Mouse (Mus musculus) ES-E14 (cell line): ENCODE measurements around the gene Mcm9. TPM values are rescaled to one million over a fixed set of nuclear protein-coding genes. Genes with fewer than 3 reads are reported as not detected.

Experiments used
- DNase-seq: peaks from one replicate; pipeline ENCODE4 v3.0.0-alpha.2; 2013; ENCODE audit warnings: low read depth, low spot score
- H3K27ac ChIP-seq: 2 replicates; pipeline ENCODE4 v1.5.1; 2012; ENCODE audit warnings: low read depth, mild to moderate bottlenecking, low read length, moderate library complexity, mixed read lengths; ENCODE audit not compliant: poor library complexity, insufficient read depth, severe bottlenecking
- H3K36me3 ChIP-seq: 2 replicates; pipeline ENCODE4 v1.6.1; 2012; ENCODE audit warnings: mild to moderate bottlenecking, low read length, moderate library complexity, mixed read lengths; ENCODE audit not compliant: control insufficient read depth, poor library complexity, insufficient read depth, severe bottlenecking
- H3K4me1 ChIP-seq, 2 experiments: fragments of 150-350 bp in 1 of 2; sonication (generic) in 1 of 2; 2 replicates each; pipeline ENCODE4 v1.6.1; 2012; ENCODE audit warnings: low read length in 2 of 2, mild to moderate bottlenecking in 1 of 2, mixed read lengths in 1 of 2; ENCODE audit not compliant: control insufficient read depth in 2 of 2, insufficient read depth in 2 of 2, poor library complexity in 1 of 2
- H3K4me3 ChIP-seq, 2 experiments: fragments of 150-350 bp in 1 of 2; sonication (generic) in 1 of 2; 2 replicates each; pipeline ENCODE4 v1.5.1; 2012; ENCODE audit warnings: low read length in 2 of 2, low read depth in 1 of 2, mild to moderate bottlenecking in 1 of 2, mixed read lengths in 1 of 2; ENCODE audit not compliant: insufficient read depth in 1 of 2, poor library complexity in 1 of 2, severe bottlenecking in 1 of 2
- H3K9ac ChIP-seq: 2 replicates; pipeline ENCODE4 v1.6.1; 2012; ENCODE audit warnings: low read depth, mild to moderate bottlenecking, low read length, mixed read lengths; ENCODE audit not compliant: poor library complexity, insufficient read depth, severe bottlenecking
- H3K9me3 ChIP-seq: fragments of 150-350 bp; sonication (generic); 2 replicates; pipeline ENCODE4 v1.6.1; 2012; ENCODE audit warnings: low read depth, mild to moderate bottlenecking, low read length; ENCODE audit not compliant: control insufficient read depth, insufficient read depth
- CHD2 ChIP-seq: IDR thresholded peaks from 2 replicates; pipeline ENCODE4 v1.6.1; 2014; ENCODE audit warnings: mild to moderate bottlenecking, low read depth, low read length, inconsistent platforms
- HCFC1 ChIP-seq: IDR thresholded peaks from 2 replicates; pipeline ENCODE4 v1.6.1; 2012; ENCODE audit warnings: low read length, inconsistent platforms, borderline replicate concordance; ENCODE audit not compliant: insufficient read depth
- MAFK ChIP-seq: IDR thresholded peaks from 2 replicates; pipeline ENCODE4 v1.6.1; 2014; ENCODE audit warnings: mild to moderate bottlenecking, low read depth, low read length, inconsistent platforms; ENCODE audit not compliant: insufficient read depth
- ZC3H11A ChIP-seq: IDR thresholded peaks from 2 replicates; pipeline ENCODE4 v1.6.1; 2012; ENCODE audit warnings: low read depth, mild to moderate bottlenecking, inconsistent platforms, low read length, borderline replicate concordance
- ZNF384 ChIP-seq: IDR thresholded peaks from 2 replicates; pipeline ENCODE4 v1.6.1; 2012; ENCODE audit warnings: low read depth, low read length, inconsistent platforms
- in situ Hi-C, 2 experiments: fragments of 600-800 bp; cut with MboI; formaldehyde crosslinking; loops; one replicate each; pipeline ENCODE4 v1.15.1; 2025; ENCODE audit warnings: low sequenced_read_pairs in 2 of 2, inconsistent platforms in 1 of 2; ENCODE audit not compliant: unreplicated experiment in 2 of 2
- total RNA-seq: library from RNA; depleted of rRNA; stranded (reverse); fragments of 300-350 nt; gene quantifications from 2 replicates; pipeline ENCODE4 v1.2.3, GENCODE M21; 2012

The Mcm9 gene
- total RNA-seq, 1 experiment: 14.9 TPM

DNA sequence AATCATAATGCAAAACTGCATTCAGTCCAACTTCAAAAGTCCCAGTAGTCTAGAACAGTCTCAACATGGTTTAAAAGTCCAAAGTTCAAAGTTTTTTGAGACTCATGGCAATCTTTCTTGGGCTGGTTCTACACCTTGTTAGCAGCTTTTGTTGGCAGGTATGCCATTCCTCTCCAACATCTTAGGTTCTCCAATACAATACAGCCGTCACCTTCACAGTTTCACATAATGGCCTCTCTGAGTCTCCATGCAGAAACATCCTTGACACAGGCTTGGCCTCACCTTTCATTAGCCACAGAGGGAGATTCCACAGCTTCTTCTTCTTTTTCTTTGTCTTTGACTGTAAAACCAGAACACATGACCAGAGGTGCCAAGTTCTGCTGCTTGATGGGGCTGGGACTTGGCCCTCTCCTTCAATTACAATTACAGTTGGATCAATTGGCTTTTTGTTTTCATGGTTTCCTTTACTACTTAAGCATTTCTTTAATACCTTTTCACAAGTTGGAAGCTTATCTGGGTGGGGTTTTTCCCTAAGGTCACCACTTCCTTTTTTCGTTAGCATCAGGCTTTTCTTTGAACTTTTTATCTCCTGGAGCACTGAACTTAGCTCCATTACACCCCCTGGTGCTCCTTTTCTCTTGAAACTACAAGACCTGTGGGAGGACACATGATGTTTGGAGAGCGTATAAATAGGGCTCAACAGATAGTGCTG is 104.8 kb downstream of the Mcm9 start:
- Histone ChIP-seq H3K9ac (no peak overlapping the region), H3K4me3 (no peak overlapping the region), H3K36me3 (no peaks in the 10 kb centered on the region), H3K9me3 (no peaks in the 10 kb centered on the region), H3K4me1 (no peaks in the 10 kb centered on the region), H3K27ac (no peak overlapping the region)
- DNase-seq: peak; percentile 60
- TF ChIP-seq ZNF384 (no peak), CHD2 (0 out of 2 replicates have a peak, but pooled peaks have one; percentile 46)
- in situ Hi-C loops: loop anchor here in 1 of 2 experiments (10.0 kb wide), 1 partner anchor 181 kb away; no protein-coding TSS in a partner anchor

GRCm38 (mm10) chr10:53519068-53519954 is 110.9 kb downstream of the Mcm9 start:
- Histone ChIP-seq H3K4me3 (no peak overlapping the region), H3K4me1 (no peaks in the 10 kb centered on the region), H3K9me3 (no peaks in the 10 kb centered on the region), H3K36me3 (no peaks in the 10 kb centered on the region), H3K27ac (no peak overlapping the region), H3K9ac (no peak overlapping the region)
- no peak for DNase-seq
- in situ Hi-C loops: no loop called here
- TF ChIP-seq CHD2 (no peak), MAFK (no peak), HCFC1 (no peak), ZNF384 (no peak), ZC3H11A (no peak)

GRCm38 (mm10) chr10:53518599-53518913 is 111.7 kb downstream of the Mcm9 start:
- Histone ChIP-seq H3K9ac (no peak overlapping the region), H3K9me3 (no peaks in the 10 kb centered on the region), H3K36me3 (no peaks in the 10 kb centered on the region), H3K27ac (no peak overlapping the region), H3K4me1 (no peaks in the 10 kb centered on the region), H3K4me3 (no peak overlapping the region)
- no peak for DNase-seq
- no peak for TF ChIP-seq ZNF384
- TF ChIP-seq MAFK: no peak
- TF ChIP-seq CHD2: no peak
- no peak for TF ChIP-seq HCFC1
- TF ChIP-seq ZC3H11A: no peak
- in situ Hi-C loops: no loop called here

DNA sequence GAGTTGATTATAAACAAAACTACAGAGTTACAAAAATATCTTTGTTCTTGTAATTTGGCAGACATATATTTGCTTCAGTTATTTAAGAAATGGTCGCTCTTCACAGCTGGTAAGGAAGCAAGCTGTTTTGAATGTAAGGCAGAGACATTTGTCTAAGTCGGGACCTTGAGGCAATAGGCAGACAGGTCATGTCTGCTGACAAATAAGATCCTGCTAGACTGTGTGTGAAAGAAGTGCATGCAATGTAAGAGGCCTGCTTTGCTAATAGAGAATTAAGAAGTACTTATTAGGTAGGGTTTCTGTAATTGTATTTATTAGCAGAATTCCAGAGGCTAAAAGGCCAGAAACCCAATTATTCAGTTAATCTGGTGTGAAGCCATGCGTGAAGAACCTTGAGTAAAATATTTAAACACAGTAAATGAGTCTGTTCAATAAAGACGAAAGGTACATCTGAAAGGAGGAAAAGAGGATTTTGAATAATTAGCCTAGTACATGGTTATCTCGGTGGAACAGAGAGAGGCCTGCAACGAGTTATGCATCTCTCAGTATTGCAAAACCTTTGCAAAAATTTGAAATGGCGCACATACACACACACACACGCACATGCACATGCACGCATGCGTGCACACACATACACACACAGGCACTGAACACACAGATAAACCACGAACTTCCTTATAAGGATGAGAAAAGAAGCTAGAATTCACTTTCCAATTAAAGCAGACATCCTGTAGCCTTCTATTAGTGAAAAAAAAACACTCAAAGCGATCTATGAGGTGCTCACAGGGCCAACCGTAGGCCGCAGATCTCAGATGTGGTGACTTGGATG is 112.3 kb downstream of the Mcm9 start:
- TF ChIP-seq ZNF384 (no peak), CHD2 (no peak), ZC3H11A (no peak), HCFC1 (no peak), MAFK (no peak)
- DNase-seq: no peak
- Histone ChIP-seq H3K4me1 (no peaks in the 10 kb centered on the region), H3K27ac (no peak overlapping the region), H3K36me3 (no peaks in the 10 kb centered on the region), H3K9ac (no peak overlapping the region), H3K9me3 (no peaks in the 10 kb centered on the region), H3K4me3 (no peak overlapping the region)
- in situ Hi-C loops: no loop called here
